Mouse (Mus musculus): ENCODE results near the gene Adam19. TPM values are rescaled to one million over a fixed set of nuclear protein-coding genes. Genes with fewer than 3 reads are reported as not detected.

Adam19 gene
- polyA plus RNA-seq, 1 experiment, result 21.3 TPM

DNA sequence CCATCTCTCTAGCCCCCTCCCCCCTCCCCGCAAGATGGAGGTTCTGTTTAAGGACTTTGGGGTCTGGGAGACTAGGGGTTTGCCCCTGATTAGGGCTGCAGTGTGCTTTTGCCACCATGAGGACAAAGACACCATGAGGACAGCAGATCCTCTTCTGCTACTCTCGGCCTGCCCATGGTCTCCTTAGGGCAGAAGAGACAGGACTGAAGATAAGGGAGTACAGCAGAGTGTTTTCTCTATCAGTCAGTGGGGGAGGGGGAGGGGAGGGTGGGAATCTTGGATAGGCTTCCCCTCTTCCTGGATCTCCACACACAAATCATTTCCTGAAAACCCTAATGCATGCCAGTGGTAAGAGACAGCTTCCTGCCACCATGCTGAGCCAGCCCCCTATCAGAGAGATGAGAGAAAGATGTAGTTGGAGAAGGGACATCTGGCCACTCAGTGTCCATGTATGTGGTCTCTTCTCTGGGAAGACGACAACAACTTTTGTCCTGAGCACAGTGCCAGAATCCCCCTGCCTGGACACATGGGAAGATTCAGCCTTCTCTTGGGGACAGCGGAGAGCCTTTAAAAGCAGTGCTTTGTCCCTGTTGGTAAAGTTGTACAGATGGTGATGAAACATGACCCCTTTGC lies 33.4 kb downstream of the Adam19 start:
- 0 out of 2 replicates have a peak, but pooled peaks cover 2% of the 10 kb centered on the region for H3K36me3 ChIP-seq (ENCODE audit: control insufficient read depth, insufficient read depth, low read length)
- no peaks in the 10 kb centered on the region for H3K27me3 ChIP-seq (ENCODE audit: control insufficient read depth, insufficient read depth, low read length)
- no peak for DNase-seq (ENCODE audit: low read depth in 1 of 2, low spot score in 2 of 2)
- 76% methylated on average over 4 of the region's 4 CpGs for WGBS
- H3K27ac ChIP-seq (ENCODE audit: insufficient read depth, low read length), result peak overlapping the region; percentile 59
- peaks cover 22% of the 10 kb centered on the region for H3K4me1 ChIP-seq (ENCODE audit: control insufficient read depth, insufficient read depth, insufficient read length)
- TF ChIP-seq CTCF (IDR thresholded peaks at IDR 0.05; ENCODE audit: extremely low read depth, insufficient read depth, insufficient read length, insufficient replicate concordance), result no peak
- no peak for TF ChIP-seq POLR2A (IDR thresholded peaks at IDR 0.05; ENCODE audit: low read depth, low read length)
- no peak overlapping the region for H3K4me3 ChIP-seq (ENCODE audit: extremely low read depth, insufficient read depth, insufficient read length)

GRCm38 (mm10) chr11:46090036-46090725 lies 34.4 kb downstream of the Adam19 start:
- Histone ChIP-seq H3K27ac (ENCODE audit: insufficient read depth, low read length) (peak overlapping the region; percentile 79), H3K4me1 (ENCODE audit: control insufficient read depth, insufficient read depth, insufficient read length) (peaks cover 21% of the 10 kb centered on the region), H3K27me3 (ENCODE audit: control insufficient read depth, insufficient read depth, low read length) (no peaks in the 10 kb centered on the region), H3K4me3 (ENCODE audit: extremely low read depth, insufficient read depth, insufficient read length) (no peak overlapping the region), H3K36me3 (ENCODE audit: control insufficient read depth, insufficient read depth, low read length) (peaks cover 1% of the 10 kb centered on the region; the same call in 1 of the 2 replicates)
- TF ChIP-seq POLR2A (IDR thresholded peaks at IDR 0.05; ENCODE audit: low read depth, low read length), result no peak
- DNase-seq (ENCODE audit: low read depth in 1 of 2, low spot score in 2 of 2), result no peak
- 55% methylated on average over 10 of the region's 10 CpGs for WGBS

- H3K27me3 ChIP-seq (ENCODE audit: control insufficient read depth, insufficient read depth, low read length), result no peaks in the 10 kb centered on the region
- no peak for DNase-seq (ENCODE audit: low read depth in 1 of 2, low spot score in 2 of 2)
- WGBS, result 71% methylated on average over 10 of the region's 10 CpGs
- H3K4me1 ChIP-seq (ENCODE audit: control insufficient read depth, insufficient read depth, insufficient read length), result peaks cover 21% of the 10 kb centered on the region
- TF ChIP-seq POLR2A (IDR thresholded peaks at IDR 0.05; ENCODE audit: low read depth, low read length) (no peak), CTCF (IDR thresholded peaks at IDR 0.05; ENCODE audit: extremely low read depth, insufficient read depth, insufficient read length, insufficient replicate concordance) (no peak)
- peak overlapping the region; percentile 79 for H3K27ac ChIP-seq (ENCODE audit: insufficient read depth, low read length)
- no peak overlapping the region for H3K4me3 ChIP-seq (ENCODE audit: extremely low read depth, insufficient read depth, insufficient read length)
- H3K36me3 ChIP-seq (ENCODE audit: control insufficient read depth, insufficient read depth, low read length), result peaks cover 3% of the 10 kb centered on the region
Measured at GRCm38 (mm10) chr11:46090951-46091667, 35.3 kb downstream of the Adam19 start.

DNA sequence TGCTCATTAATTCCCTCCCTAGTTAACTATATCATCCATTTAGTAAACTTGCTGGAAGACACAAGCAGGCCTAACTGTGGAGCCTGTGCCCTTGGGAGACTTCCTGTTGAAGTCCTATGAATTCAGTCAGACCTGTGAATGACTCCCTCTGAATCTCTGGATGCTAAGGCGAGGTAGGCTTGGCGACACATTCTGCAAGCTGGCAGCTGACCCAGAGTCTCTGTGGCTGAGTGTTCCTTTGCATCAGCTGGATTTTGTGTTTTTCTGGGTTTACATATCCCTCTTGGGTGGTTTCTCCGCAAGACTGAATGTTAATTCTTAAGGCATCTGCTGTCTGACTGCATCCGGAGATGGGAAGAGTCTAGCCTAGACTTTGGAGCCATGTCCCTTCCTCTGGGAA lies 36.3 kb downstream of the Adam19 start:
- H3K4me1 ChIP-seq (ENCODE audit: control insufficient read depth, insufficient read depth, insufficient read length), result peaks cover 16% of the 10 kb centered on the region; the same call in 1 of the 2 replicates
- H3K36me3 ChIP-seq (ENCODE audit: control insufficient read depth, insufficient read depth, low read length), result peaks cover 5% of the 10 kb centered on the region
- no peak overlapping the region for H3K27ac ChIP-seq (ENCODE audit: insufficient read depth, low read length)
- no peak for DNase-seq (ENCODE audit: low read depth in 1 of 2, low spot score in 2 of 2)
- 92% methylated on average over 4 of the region's 4 CpGs for WGBS
- H3K27me3 ChIP-seq (ENCODE audit: control insufficient read depth, insufficient read depth, low read length), result no peaks in the 10 kb centered on the region
- no peak for TF ChIP-seq POLR2A (IDR thresholded peaks at IDR 0.05; ENCODE audit: low read depth, low read length)
- no peak for TF ChIP-seq CTCF (IDR thresholded peaks at IDR 0.05; ENCODE audit: extremely low read depth, insufficient read depth, insufficient read length, insufficient replicate concordance)
- H3K4me3 ChIP-seq (ENCODE audit: extremely low read depth, insufficient read depth, insufficient read length), result no peak overlapping the region

- 67% methylated on average over 9 of the region's 9 CpGs for WGBS
- Histone ChIP-seq H3K36me3 (ENCODE audit: control insufficient read depth, insufficient read depth, low read length) (peaks cover 12% of the 10 kb centered on the region), H3K4me1 (ENCODE audit: control insufficient read depth, insufficient read depth, insufficient read length) (peaks cover 4% of the 10 kb centered on the region; the same call in 1 of the 2 replicates), H3K4me3 (ENCODE audit: extremely low read depth, insufficient read depth, insufficient read length) (no peak overlapping the region), H3K27ac (ENCODE audit: insufficient read depth, low read length) (no peak overlapping the region), H3K27me3 (ENCODE audit: control insufficient read depth, insufficient read depth, low read length) (no peaks in the 10 kb centered on the region)
- TF ChIP-seq CTCF (IDR thresholded peaks at IDR 0.05; ENCODE audit: extremely low read depth, insufficient read depth, insufficient read length, insufficient replicate concordance), result no peak
- TF ChIP-seq POLR2A (IDR thresholded peaks at IDR 0.05; ENCODE audit: low read depth, low read length), result no peak
- DNase-seq (ENCODE audit: low read depth in 1 of 2, low spot score in 2 of 2), result no peak
Measured at GRCm38 (mm10) chr11:46095477-46096264, 39.9 kb downstream of the Adam19 start.

- H3K4me3 ChIP-seq (ENCODE audit: extremely low read depth, insufficient read depth, insufficient read length), result no peak overlapping the region
- peaks cover 15% of the 10 kb centered on the region for H3K36me3 ChIP-seq (ENCODE audit: control insufficient read depth, insufficient read depth, low read length)
- no peak for DNase-seq (ENCODE audit: low read depth in 1 of 2, low spot score in 2 of 2)
- no peak overlapping the region for H3K27ac ChIP-seq (ENCODE audit: insufficient read depth, low read length)
- 93% methylated on average over 6 of the region's 6 CpGs for WGBS
- no peak for TF ChIP-seq POLR2A (IDR thresholded peaks at IDR 0.05; ENCODE audit: low read depth, low read length)
- TF ChIP-seq CTCF (IDR thresholded peaks at IDR 0.05; ENCODE audit: extremely low read depth, insufficient read depth, insufficient read length, insufficient replicate concordance), result no peak
- H3K27me3 ChIP-seq (ENCODE audit: control insufficient read depth, insufficient read depth, low read length), result no peaks in the 10 kb centered on the region
- H3K4me1 ChIP-seq (ENCODE audit: control insufficient read depth, insufficient read depth, insufficient read length), result no peaks in the 10 kb centered on the region
Measured at GRCm38 (mm10) chr11:46096265-46096649, 40.5 kb downstream of the Adam19 start.
